Mouse (Mus musculus) liver, adult 2 months (tissue): Measurements from ENCODE around the gene Atp5h.

ENCODE experiments used
- CTCF ChIP-seq: fragments of 200-500 bp; IDR thresholded peaks from 2 replicates; pipeline ENCODE4 v1.5.1; 2011; ENCODE audit warnings: low read depth, low read length, control low read depth
- POLR2A ChIP-seq: fragments of 200-500 bp; IDR thresholded peaks from 2 replicates; pipeline ENCODE4 v1.6.1; 2011; ENCODE audit warnings: low read length, control low read depth; ENCODE audit not compliant: insufficient read depth; ENCODE audit errors: extremely low read depth

- TF ChIP-seq CTCF = no peak
- TF ChIP-seq POLR2A = no peak
These were observed 28.3 kb upstream of the Atp5h start for GRCm38 (mm10) chr11:115448075-115448474.
